Mouse (Mus musculus) mouse trophoblast stem cell (cell line): ENCODE measurements around the gene Dyrk4.

ENCODE experiments used
- in situ Hi-C, 2 experiments: fragments of 300-500 bp; cut with MseI, MboI; formaldehyde crosslinking; loops; 2 replicates in 1 of 2; 3 replicates in 1 of 2; pipeline ENCODE4 v1.15.1; 2025

Gene Dyrk4

DNA sequence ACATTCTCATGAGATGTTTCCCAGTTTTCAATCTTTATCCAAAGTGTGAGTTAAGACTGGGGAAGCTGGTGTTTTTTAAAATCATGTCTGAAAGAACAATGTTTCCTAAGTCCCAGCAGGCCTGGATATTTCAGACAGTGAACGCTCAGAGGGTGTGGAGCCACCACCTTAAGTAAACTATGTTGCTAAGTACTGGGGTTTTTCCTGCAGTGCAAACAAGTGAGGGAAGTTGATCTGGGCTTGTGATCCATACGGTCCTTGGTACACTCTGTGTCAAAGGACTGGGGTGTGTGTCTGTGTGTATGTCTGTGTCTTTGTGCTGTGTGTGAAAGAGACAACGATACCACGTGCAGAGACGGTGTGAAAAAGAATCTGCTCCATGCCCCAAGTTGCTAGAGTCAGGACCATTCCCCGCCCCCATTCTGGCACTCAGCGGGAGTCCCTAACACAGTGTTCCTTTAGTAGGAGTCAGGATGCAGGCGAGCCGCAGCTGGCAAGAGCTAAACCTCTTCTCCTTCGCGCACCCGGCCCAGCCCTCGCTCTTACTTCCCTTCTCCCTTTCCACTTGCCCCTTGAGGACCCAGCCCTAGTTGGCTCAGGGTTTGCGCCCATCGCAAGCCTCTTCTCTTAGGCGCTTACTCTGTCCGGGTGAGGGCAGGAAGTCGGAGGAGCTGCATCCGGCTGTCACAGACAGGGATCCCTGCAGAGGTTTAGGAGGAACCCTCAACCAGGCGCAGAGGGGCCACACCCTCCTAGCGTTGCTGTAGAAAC lies at the start of gene Dyrk4:
TSS of gene Dyrk4 (minus strand) at position 729 of the 771 bp plus-strand sequence.
- in situ Hi-C loops = no loop called here

DNA sequence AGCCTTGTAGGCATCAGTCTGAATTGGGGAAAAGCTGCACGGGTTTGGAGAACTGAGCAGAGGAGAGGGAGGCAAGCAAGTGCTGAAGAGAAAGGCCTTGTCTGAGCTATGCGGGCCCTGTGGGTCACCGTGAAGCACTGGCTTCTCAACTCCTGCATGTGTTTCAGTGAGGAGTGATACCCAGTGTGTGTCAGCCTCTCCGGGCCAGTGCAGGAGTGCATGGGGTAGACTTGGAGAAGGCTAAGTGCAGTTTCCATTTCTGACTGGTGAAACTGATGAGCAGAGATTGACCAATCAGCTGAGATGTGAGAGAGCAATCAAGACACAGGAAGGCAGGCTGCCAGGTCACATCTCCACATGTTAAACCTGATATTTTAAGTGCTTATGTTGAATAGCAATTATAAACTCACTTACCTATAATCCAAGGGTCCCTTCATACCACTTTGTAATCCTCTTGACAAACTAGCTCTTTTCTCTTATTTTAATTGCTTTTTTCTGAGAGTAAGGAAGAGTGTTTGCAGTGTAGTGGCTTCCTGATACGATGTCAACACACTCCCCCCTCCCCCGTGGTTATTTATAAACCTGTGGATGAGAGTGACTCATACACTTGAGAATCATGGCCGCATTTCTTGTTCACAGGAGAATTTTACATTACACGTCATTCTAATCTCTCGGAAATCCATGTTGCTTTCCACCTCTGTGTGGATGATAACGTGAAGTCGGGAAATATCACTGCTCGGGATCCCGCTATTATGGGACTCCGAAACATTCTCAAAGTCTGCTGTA lies 44.8 kb upstream of the Dyrk4 start:
- in situ Hi-C loops = no loop called here

GRCm38 (mm10) chr6:126963426-126963825 lies 41.8 kb upstream of the Dyrk4 start:
- in situ Hi-C loops = no loop called here

- in situ Hi-C loops = no loop called here
These were observed 41.1 kb upstream of the Dyrk4 start for GRCm38 (mm10) chr6:126962709-126963108.

DNA sequence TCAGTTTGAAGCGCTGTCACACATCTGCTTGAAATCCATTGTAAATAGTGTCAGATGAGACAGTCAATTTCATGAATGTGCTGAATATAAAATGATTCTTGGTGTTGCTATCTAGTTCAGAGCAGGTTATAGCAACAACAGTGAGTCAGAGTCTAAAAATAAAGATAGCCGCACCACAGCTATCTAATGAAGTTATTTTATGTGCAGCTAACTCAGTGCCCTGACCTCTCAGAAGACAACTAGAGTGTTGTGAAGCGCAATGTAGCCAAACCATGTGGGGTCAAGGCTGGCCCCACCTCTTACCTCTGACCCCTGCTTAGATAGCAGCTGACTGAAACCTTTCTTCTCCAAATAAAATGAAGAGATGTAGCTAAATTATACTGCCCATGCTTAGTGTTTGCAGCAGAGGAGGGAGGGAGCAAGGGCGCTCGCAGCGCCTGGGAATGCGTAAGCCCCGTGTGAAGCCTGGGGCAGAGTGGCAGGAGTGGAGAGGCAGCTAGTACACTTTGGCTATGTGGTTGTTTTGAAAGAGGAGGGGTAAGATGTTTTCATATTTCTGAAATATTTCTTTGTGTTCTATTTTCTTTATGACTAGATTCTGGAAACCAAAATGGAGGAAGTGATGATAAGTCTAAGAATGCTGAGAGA lies 39.9 kb upstream of the Dyrk4 start:
- in situ Hi-C loops = no loop called here

DNA sequence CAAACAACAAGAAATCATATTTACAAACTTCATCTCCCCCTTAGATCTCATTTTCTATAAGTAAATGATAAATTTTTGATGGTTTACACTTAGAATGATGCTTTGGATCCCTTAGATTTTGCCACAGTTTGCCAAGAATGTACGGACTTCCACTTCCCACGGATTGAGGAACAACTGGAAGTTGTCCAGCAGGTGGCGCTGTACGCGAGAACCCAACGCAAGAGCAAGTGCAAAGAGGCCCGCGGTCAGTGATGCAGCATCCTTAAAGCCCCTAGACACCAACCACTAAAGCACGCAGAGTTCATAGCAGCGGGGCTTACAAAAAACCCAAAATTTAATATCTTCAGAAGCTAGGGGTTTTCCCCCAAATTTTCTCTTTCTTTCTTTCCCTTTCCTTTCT lies 34.1 kb upstream of the Dyrk4 start:
- in situ Hi-C loops = loop anchor here in 1 of 2 experiments (10.0 kb wide), 1 partner anchor 129 kb away; no protein-coding TSS in a partner anchor

DNA sequence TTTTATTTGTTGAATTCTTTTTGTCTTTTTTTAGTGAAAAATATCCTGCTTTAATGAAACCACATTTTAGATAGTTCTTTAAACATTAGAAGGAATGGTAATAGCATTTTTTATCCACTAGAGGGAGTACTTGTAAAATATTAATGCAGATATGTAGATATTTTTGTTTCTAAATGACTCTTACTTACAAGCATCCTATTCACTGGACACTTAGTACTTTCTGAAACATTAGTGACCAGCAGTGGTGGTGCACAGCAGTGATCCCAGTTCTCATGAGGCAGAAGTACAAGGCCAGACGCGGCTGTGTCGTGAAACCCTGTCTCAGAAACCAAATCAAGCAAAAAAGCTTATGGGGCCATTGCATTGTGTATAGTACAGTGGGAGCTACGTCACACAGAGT lies 26.7 kb upstream of the Dyrk4 start:
- in situ Hi-C loops = no loop called here

GRCm38 (mm10) chr6:126940451-126940850 lies 18.8 kb upstream of the Dyrk4 start:
- in situ Hi-C loops = no loop called here

DNA sequence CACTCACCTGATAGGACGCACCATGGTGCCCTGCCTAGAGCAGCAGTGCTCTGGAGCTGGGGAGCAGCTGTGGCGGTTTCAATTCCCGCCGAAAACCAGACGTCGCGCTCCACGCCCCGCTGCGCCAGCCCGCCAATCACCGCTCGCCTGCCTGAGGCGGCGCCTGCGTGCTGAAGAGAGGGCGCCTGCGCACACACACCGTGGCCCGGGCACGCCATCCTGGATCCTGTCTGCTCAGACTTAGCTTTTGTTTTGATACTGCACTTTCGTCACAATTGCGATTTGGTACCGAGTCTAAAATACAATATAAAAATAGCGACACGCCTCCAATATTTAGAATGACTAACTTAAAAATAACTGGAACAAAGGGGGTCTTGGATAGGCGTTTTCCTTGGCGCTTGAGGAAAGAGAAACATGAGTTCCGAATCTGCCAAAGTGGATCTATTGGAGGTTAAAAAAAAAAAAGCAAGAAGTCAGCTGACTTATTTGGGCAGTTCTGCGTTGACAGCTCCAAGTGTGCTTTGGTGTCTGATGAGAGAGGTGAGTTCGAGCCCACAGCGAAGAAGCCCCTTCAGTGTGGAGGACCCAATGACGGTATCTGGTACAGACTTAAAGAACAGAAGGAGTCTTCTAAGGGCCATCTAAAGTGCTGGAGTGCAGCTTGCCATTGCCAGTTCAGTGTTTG lies 18.0 kb upstream of the Dyrk4 start, which contains the start of the genes Rad51ap1 and D6Wsu163e:
TSS of gene Rad51ap1 (minus strand) at position 101 of the 685 bp plus-strand sequence.
TSS of gene D6Wsu163e (plus strand) at position 476 of the 685 bp plus-strand sequence.
- in situ Hi-C loops = loop anchor here (5.0 to 10.0 kb wide), 2 partner anchors 115 to 142 kb away; no protein-coding TSS in a partner anchor

DNA sequence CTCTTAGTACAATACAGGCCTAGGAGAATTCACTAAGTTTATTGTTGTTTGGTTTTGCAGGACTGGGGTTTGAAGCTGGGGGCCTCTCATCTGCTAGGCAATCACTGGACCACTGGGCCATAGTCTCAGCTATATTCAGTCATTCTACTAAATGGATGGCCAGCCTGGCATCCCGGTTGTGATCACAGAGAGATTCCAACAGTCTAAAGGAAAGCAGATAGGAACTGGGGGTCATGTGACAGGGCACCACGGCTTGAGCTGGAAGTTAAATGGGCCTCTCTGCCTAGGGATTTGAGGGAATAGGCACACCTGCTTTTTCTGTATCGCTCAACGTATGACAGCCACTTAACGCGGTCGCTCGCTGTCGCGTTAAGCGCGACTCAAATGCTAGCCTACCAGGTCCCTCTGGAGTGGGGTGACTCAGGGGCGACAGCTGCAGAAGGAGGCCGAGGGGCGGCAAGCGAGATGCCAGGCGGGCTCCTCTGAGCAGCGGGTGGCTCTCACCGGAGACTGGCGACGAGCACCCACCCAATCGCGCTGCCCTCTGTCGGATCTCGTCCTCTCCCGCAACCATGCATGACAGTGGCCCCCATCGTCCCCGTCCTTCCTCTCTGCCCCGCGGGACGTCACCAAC lies 17.3 kb upstream of the Dyrk4 start:
- in situ Hi-C loops = loop anchor here (5.0 to 10.0 kb wide), 2 partner anchors 114 to 142 kb away; no protein-coding TSS in a partner anchor

GRCm38 (mm10) chr6:126938047-126938446 lies 16.4 kb upstream of the Dyrk4 start:
- in situ Hi-C loops = loop anchor here (5.0 to 10.0 kb wide), 2 partner anchors 113 to 141 kb away; no protein-coding TSS in a partner anchor

GRCm38 (mm10) chr6:126932896-126933295 lies 11.3 kb upstream of the Dyrk4 start:
- in situ Hi-C loops = loop anchor here in 1 of 2 experiments (10.0 kb wide), 1 partner anchor 108 kb away; no protein-coding TSS in a partner anchor

GRCm38 (mm10) chr6:126914928-126915327 lies 6.7 kb downstream of the Dyrk4 start:
- in situ Hi-C loops = no loop called here

GRCm38 (mm10) chr6:126910727-126911126 lies 10.9 kb downstream of the Dyrk4 start:
- in situ Hi-C loops = no loop called here

DNA sequence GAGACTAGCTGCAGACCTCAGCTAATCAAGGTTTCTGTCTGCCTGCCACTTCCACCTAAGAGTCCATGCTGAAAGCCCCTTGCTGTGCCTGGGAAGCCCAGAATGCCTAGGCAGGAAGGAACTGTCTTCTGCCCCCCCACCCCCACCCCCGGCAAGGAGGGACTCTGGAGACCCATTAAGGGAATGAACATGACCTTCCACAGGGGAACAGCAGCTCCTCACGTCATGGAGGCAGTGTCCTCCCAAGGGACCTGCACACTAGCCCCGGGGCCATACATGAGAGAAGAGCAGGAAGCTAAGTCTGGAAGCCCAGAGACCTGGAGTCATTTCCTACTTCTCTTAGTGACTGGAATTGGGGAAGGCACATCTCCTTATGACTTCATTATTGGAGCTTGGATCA lies 13.8 kb downstream of the Dyrk4 start:
- in situ Hi-C loops = no loop called here

DNA sequence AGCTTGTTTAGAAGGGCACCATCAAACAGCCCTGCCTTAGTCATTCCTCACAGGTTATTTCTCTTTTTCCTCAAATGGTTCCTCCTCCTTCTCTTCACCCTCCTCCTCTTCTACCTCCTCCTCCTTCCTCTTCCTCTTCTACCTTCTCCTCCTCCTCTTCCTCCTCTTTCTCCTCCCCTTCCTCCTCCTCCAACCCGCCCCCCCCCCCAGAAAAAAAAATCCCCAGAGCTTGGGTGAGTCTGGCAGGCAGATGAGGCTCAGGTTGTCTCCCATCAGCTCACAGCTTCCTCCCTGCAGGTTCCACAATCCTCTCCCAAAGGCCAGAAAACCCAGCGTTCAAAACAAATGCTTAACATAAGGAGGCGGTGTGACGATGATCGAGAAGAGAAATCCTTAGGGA lies 14.3 kb downstream of the Dyrk4 start:
- in situ Hi-C loops = no loop called here

- in situ Hi-C loops = no loop called here
These were observed 44.5 kb downstream of the Dyrk4 start for GRCm38 (mm10) chr6:126877118-126877517.

- in situ Hi-C loops = no loop called here
These were observed 68.8 kb downstream of the Dyrk4 start, which contains the start of gene Akap3 for GRCm38 (mm10) chr6:126852881-126853280. TSS of gene Akap3 (plus strand) at chr6:126853098.

- in situ Hi-C loops = no loop called here
These were observed 72.6 kb downstream of the Dyrk4 start, which contains the start of gene Ndufa9 for GRCm38 (mm10) chr6:126848712-126849704. TSS of gene Ndufa9 (minus strand) at chr6:126849136.
